Mouse (Mus musculus) CH12.LX (cell line): Measurements from ENCODE around the gene Hspa12a. TPM values are rescaled to one million over a fixed set of nuclear protein-coding genes. Genes with fewer than 3 reads are reported as not detected.

Source experiments
- DNase-seq: peaks from one replicate; pipeline ENCODE4 v3.0.0-alpha.2; 2013; ENCODE audit errors: extremely low read depth
- H3K27ac ChIP-seq: 2 replicates; pipeline ENCODE4 v1.5.1; 2012; ENCODE audit warnings: low read depth, mild to moderate bottlenecking, control low read depth, moderate library complexity; ENCODE audit not compliant: insufficient read depth
- H3K27me3 ChIP-seq: replicated peaks from 2 replicates; pipeline ENCODE3; 2012; ENCODE audit warnings: inconsistent platforms
- H3K36me3 ChIP-seq, 2 experiments: replicated peaks in 1 of 2; 2 replicates each; pipeline versions ENCODE3 to v1.6.1; 2012; ENCODE audit warnings: inconsistent platforms in 1 of 2, low read length in 1 of 2, mild to moderate bottlenecking in 1 of 2, mixed read lengths in 1 of 2, moderate library complexity in 1 of 2; ENCODE audit not compliant: control insufficient read depth in 1 of 2, insufficient read depth in 1 of 2
- H3K4me1 ChIP-seq, 2 experiments: 2 replicates each; pipeline ENCODE4 v1.6.1; 2012; ENCODE audit warnings: inconsistent platforms in 1 of 2, moderate library complexity in 1 of 2; ENCODE audit not compliant: insufficient read depth in 2 of 2, control insufficient read depth in 1 of 2
- H3K4me2 ChIP-seq: 2 replicates; pipeline ENCODE4 v1.6.1; 2012; ENCODE audit warnings: low read depth, mild to moderate bottlenecking, control low read depth; ENCODE audit not compliant: poor library complexity, insufficient read depth, severe bottlenecking
- H3K4me3 ChIP-seq, 3 experiments: fragments of 150-350 bp in 1 of 3; sonication (generic) in 1 of 3; replicated peaks in 1 of 3; 2 replicates each; pipeline versions ENCODE3 to v1.5.1; 2011 to 2012; ENCODE audit warnings: low read depth in 2 of 3, low read length in 2 of 3, mild to moderate bottlenecking in 2 of 3, moderate library complexity in 2 of 3, control low read depth in 1 of 3, improper control_type of control experiment in 1 of 3, inconsistent platforms in 1 of 3, mixed read lengths in 1 of 3; ENCODE audit not compliant: poor library complexity in 1 of 3
- H3K79me2 ChIP-seq: replicated peaks from 2 replicates; pipeline ENCODE4 v1.6.1; 2012; ENCODE audit warnings: mild to moderate bottlenecking, moderate library complexity; ENCODE audit not compliant: control insufficient read depth, poor library complexity, insufficient read depth, severe bottlenecking; ENCODE audit errors: extremely low read depth
- H3K9ac ChIP-seq: 2 replicates; pipeline ENCODE4 v1.6.1; 2012; ENCODE audit warnings: low read depth, mild to moderate bottlenecking, control low read depth, moderate library complexity; ENCODE audit not compliant: insufficient read depth
- H3K9me3 ChIP-seq: replicated peaks from 2 replicates; pipeline ENCODE3; 2012; ENCODE audit warnings: low read length, inconsistent platforms, mixed read lengths
- CHD1 ChIP-seq: IDR thresholded peaks from 2 replicates; pipeline ENCODE4 v1.6.1; 2012; ENCODE audit warnings: low read depth, low read length, improper control_type of control experiment, inconsistent platforms
- CHD2 ChIP-seq: IDR thresholded peaks from 2 replicates; pipeline ENCODE4 v1.6.1; 2011; ENCODE audit warnings: low read length, improper control_type of control experiment
- CTCF ChIP-seq, 2 experiments: IDR thresholded peaks in 1 of 2; conservative IDR thresholded peaks in 1 of 2; 2 replicates each; pipeline ENCODE4 v1.5.1; 2011 to 2012; ENCODE audit warnings: low read depth in 2 of 2, low read length in 2 of 2, improper control_type of control experiment in 1 of 2, inconsistent platforms in 1 of 2, mild to moderate bottlenecking in 1 of 2, moderate library complexity in 1 of 2
- GABPA ChIP-seq: IDR thresholded peaks from 2 replicates; pipeline ENCODE4 v1.6.1; 2012; ENCODE audit warnings: low read depth, low read length, improper control_type of control experiment, inconsistent platforms; ENCODE audit not compliant: insufficient replicate concordance
- HCFC1 ChIP-seq: IDR thresholded peaks from 2 replicates; pipeline ENCODE4 v1.6.1; 2012; ENCODE audit warnings: low read depth, mild to moderate bottlenecking, inconsistent platforms, low read length, improper control_type of control experiment
- IRF4 ChIP-seq: IDR thresholded peaks from 2 replicates; pipeline ENCODE4 v1.6.1; 2014; ENCODE audit warnings: low read depth, mild to moderate bottlenecking, inconsistent platforms, low read length, improper control_type of control experiment
- JUN ChIP-seq: IDR thresholded peaks from 2 replicates; pipeline ENCODE4 v1.6.1; 2011; ENCODE audit warnings: low read depth, mild to moderate bottlenecking, low read length, improper control_type of control experiment, moderate library complexity; ENCODE audit not compliant: insufficient read depth
- KAT2A ChIP-seq: IDR thresholded peaks from 2 replicates; pipeline ENCODE4 v1.6.1; 2012; ENCODE audit warnings: low read length, improper control_type of control experiment, inconsistent platforms; ENCODE audit not compliant: insufficient replicate concordance
- MAFK ChIP-seq: IDR thresholded peaks from 2 replicates; pipeline ENCODE4 v1.6.1; 2011; ENCODE audit warnings: low read length, improper control_type of control experiment; ENCODE audit not compliant: insufficient replicate concordance
- MAZ ChIP-seq: IDR thresholded peaks from 2 replicates; pipeline ENCODE4 v1.6.1; 2012; ENCODE audit warnings: low read depth, mild to moderate bottlenecking, inconsistent platforms, low read length, improper control_type of control experiment, moderate library complexity
- MXI1 ChIP-seq: IDR thresholded peaks from 2 replicates; pipeline ENCODE4 v1.6.1; 2011; ENCODE audit warnings: mild to moderate bottlenecking, low read depth, low read length, improper control_type of control experiment
- MYC ChIP-seq: IDR thresholded peaks from 2 replicates; pipeline ENCODE4 v1.6.1; 2011; ENCODE audit warnings: low read depth, mild to moderate bottlenecking, improper control_type of control experiment, low read length
- NRF1 ChIP-seq: IDR thresholded peaks from 2 replicates; pipeline ENCODE4 v1.6.1; 2014; ENCODE audit warnings: low read depth, mild to moderate bottlenecking, inconsistent platforms, low read length, improper control_type of control experiment, moderate library complexity
- PAX5 ChIP-seq: IDR thresholded peaks from 2 replicates; pipeline ENCODE4 v1.6.1; 2012; ENCODE audit warnings: low read length, inconsistent platforms, mixed read lengths
- RCOR1 ChIP-seq: conservative IDR thresholded peaks from 2 replicates; pipeline ENCODE4 v1.6.1; 2012; ENCODE audit warnings: low read depth, mild to moderate bottlenecking, inconsistent platforms, low read length, improper control_type of control experiment
- SIN3A ChIP-seq: IDR thresholded peaks from 2 replicates; pipeline ENCODE4 v1.6.1; 2012; ENCODE audit warnings: low read length, improper control_type of control experiment, inconsistent platforms
- UBTF ChIP-seq: IDR thresholded peaks from 2 replicates; pipeline ENCODE4 v1.6.1; 2012; ENCODE audit warnings: low read depth, mild to moderate bottlenecking, inconsistent platforms, low read length, improper control_type of control experiment, moderate library complexity
- USF1 ChIP-seq: IDR thresholded peaks from 2 replicates; pipeline ENCODE4 v1.6.1; 2014; ENCODE audit warnings: low read depth, mild to moderate bottlenecking, inconsistent platforms, low read length, improper control_type of control experiment
- USF2 ChIP-seq: conservative IDR thresholded peaks from 2 replicates; pipeline ENCODE4 v1.6.1; 2011; ENCODE audit warnings: low read depth, low read length, improper control_type of control experiment
- ZKSCAN1 ChIP-seq: IDR thresholded peaks from 2 replicates; pipeline ENCODE4 v1.6.1; 2012; ENCODE audit warnings: low read depth, inconsistent platforms, low read length, improper control_type of control experiment, borderline replicate concordance
- ZMIZ1 ChIP-seq: IDR thresholded peaks from 2 replicates; pipeline ENCODE4 v1.6.1; 2012; ENCODE audit warnings: low read depth, mild to moderate bottlenecking, inconsistent platforms, low read length, improper control_type of control experiment
- ZNF384 ChIP-seq: IDR thresholded peaks from 2 replicates; pipeline ENCODE4 v1.6.1; 2012; ENCODE audit warnings: low read depth, low read length, improper control_type of control experiment, inconsistent platforms
- dilution Hi-C: fragments of 300-500 bp; cut with MboI; formaldehyde crosslinking; loops from 2 replicates; pipeline ENCODE4 v1.14.3; 2020; ENCODE audit warnings: low sequenced_read_pairs; ENCODE audit not compliant: extremely low pct_unique_long_range_greater_than_20kb, extremely low pct_ligation_motif_present
- in situ Hi-C: fragments of 300-500 bp; cut with MboI; formaldehyde crosslinking; loops from 3 replicates; pipeline ENCODE4 v1.14.3; 2019; ENCODE audit warnings: low sequenced_read_pairs, low pct_ligation_motif_present, low pct_unique_long_range_greater_than_20kb, mixed read lengths
- polyA plus RNA-seq: library from polyadenylated mRNA; unstranded; fragments of >175 nt; gene quantifications from 2 replicates; pipeline ENCODE4 v1.2.1, GENCODE M21; 2012; ENCODE audit warnings: low read depth; ENCODE audit not compliant: insufficient read length
- total RNA-seq, 2 experiments: library from RNA; depleted of rRNA; stranded (reverse); fragments of 300-350 nt in 1 of 2; fragments of >200 nt in 1 of 2; gene quantifications; 2 replicates each; pipeline ENCODE4 v1.2.3; 2012 to 2014

The Hspa12a gene
- total and polyA plus RNA-seq, 3 experiments: 1.4 to 1.9 (median 1.4) TPM

DNA sequence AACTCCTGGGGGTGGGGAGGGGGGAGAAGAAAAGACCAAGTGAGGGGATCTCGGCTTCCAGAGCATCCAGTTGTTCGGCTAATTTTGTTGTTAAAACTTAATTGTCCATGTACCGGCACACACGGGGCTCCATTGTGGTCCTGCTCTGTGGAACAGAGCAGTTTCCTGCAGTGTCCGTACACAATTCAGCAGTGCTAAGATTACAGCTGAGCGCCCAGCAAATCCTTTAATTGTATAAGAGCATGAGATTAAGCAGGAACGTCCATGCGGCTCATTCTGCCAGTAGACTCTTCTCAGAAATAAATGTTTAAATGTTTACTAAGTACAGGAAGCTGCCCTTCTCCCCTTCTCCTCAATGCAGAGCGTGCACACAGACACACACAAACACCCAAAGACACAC lies 38.1 kb upstream of the Hspa12a start:
- H3K79me2 ChIP-seq: no peaks in the 10 kb centered on the region
- DNase-seq: no peak
- H3K9ac ChIP-seq: no peak overlapping the region
- TF ChIP-seq KAT2A: no peak
- TF ChIP-seq MAFK: no peak
- TF ChIP-seq RCOR1: no peak
- TF ChIP-seq CHD2: no peak
- TF ChIP-seq ZKSCAN1: no peak
- no peak for TF ChIP-seq ZMIZ1
- no peak for TF ChIP-seq CTCF (conservative IDR thresholded peaks at IDR 0.05 in 1 of 2, IDR thresholded peaks at IDR 0.05 in 1 of 2; ENCODE audit: low read depth in 2 of 2, low read length in 2 of 2)
- no peak for TF ChIP-seq IRF4
- TF ChIP-seq GABPA: no peak
- TF ChIP-seq CHD1: no peak
- H3K4me2 ChIP-seq: no peak overlapping the region
- H3K36me3 ChIP-seq: peaks cover 3 to 39% of the 10 kb centered on the region in 2 experiments
- no peak overlapping the region for H3K27ac ChIP-seq
- no peaks in the 10 kb centered on the region for H3K9me3 ChIP-seq
- in situ Hi-C loops (no loop called here), dilution Hi-C loops (no loop called here)
- H3K4me1 ChIP-seq: peaks cover 11 to 51% of the 10 kb centered on the region in 2 experiments
- no peaks in the 10 kb centered on the region for H3K27me3 ChIP-seq
- H3K4me3 ChIP-seq: no peak overlapping the region

DNA sequence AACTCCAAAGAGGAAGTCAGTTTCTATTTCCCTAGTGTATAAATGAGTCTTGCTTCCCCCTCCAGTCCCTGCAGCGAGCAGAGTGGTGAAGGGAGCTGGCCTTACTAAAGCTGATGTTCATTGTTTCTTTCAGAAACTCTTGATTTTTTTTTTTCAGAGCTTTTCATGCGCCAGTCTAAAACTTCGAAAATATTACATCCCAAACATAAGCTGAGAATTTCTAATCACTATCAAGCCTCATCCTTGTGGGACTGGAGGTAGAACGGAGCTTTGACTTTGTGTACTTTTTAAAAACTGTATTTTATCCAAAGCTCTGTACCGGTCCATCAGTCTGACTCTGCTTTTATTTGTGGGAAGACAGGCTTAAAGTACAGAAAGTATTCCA lies 36.6 kb upstream of the Hspa12a start:
- no peak overlapping the region for H3K27ac ChIP-seq
- H3K9me3 ChIP-seq: no peaks in the 10 kb centered on the region
- in situ Hi-C loops: no loop called here
- no peak for DNase-seq
- dilution Hi-C loops: no loop called here
- no peak overlapping the region for H3K9ac ChIP-seq
- H3K4me1 ChIP-seq: peaks cover 11 to 51% of the 10 kb centered on the region in 2 experiments
- TF ChIP-seq UBTF (no peak), SIN3A (no peak), HCFC1 (no peak), IRF4 (no peak), CHD1 (no peak), JUN (no peak), MAZ (no peak), USF2 (no peak), CHD2 (no peak), MAFK (no peak), MYC (no peak), ZKSCAN1 (no peak), ZNF384 (no peak), PAX5 (no peak), USF1 (no peak), MXI1 (no peak), NRF1 (no peak)
- TF ChIP-seq, all 38 proteins: peak for 0
- Histone ChIP-seq H3K4me3 (no peak overlapping the region), H3K36me3 (peaks cover 3 to 39% of the 10 kb centered on the region in 2 experiments), H3K4me2 (no peak overlapping the region), H3K27me3 (no peaks in the 10 kb centered on the region), H3K79me2 (no peaks in the 10 kb centered on the region)
